Mouse (Mus musculus): ENCODE results near the gene Col24a1.
A peak's percentile ranks its signal among the peaks of the same experiment; 100 is the strongest.

Col24a1 gene

GRCm38 (mm10) chr3:145292337-145293134 lies at the start of gene Col24a1:
TSS of gene Col24a1 (plus strand) at chr3:145292472.
- DNase-seq (ENCODE audit: low spot score in 2 of 2) = peak; percentile 25 to 26

- no peak for DNase-seq (ENCODE audit: low spot score in 2 of 2)
Measured at GRCm38 (mm10) chr3:145248040-145248439, 44.2 kb upstream of the Col24a1 start.

GRCm38 (mm10) chr3:145253066-145253465 lies 39.2 kb upstream of the Col24a1 start:
- no peak for DNase-seq (ENCODE audit: low spot score in 2 of 2)

GRCm38 (mm10) chr3:145254764-145255396 lies 37.4 kb upstream of the Col24a1 start:
- peak in 1 of 2 experiments; percentile 38 for DNase-seq (ENCODE audit: low spot score in 2 of 2)

GRCm38 (mm10) chr3:145256647-145257046 lies 35.6 kb upstream of the Col24a1 start:
- DNase-seq (ENCODE audit: low spot score in 2 of 2) = no peak

GRCm38 (mm10) chr3:145259678-145260077 lies 32.6 kb upstream of the Col24a1 start:
- DNase-seq (ENCODE audit: low spot score in 2 of 2) = no peak

GRCm38 (mm10) chr3:145263131-145263530 lies 29.1 kb upstream of the Col24a1 start:
- DNase-seq (ENCODE audit: low spot score in 2 of 2) = no peak

GRCm38 (mm10) chr3:145268066-145268465 lies 24.2 kb upstream of the Col24a1 start:
- peak in 1 of 2 experiments; percentile 17 for DNase-seq (ENCODE audit: low spot score in 2 of 2)

GRCm38 (mm10) chr3:145274191-145274590 lies 18.1 kb upstream of the Col24a1 start:
- DNase-seq (ENCODE audit: low spot score in 2 of 2) = no peak

GRCm38 (mm10) chr3:145293207-145293606 lies 935 bp downstream of the Col24a1 start:
- no peak for DNase-seq (ENCODE audit: low spot score in 2 of 2)

- no peak for DNase-seq (ENCODE audit: low spot score in 2 of 2)
Measured at GRCm38 (mm10) chr3:145293623-145294307, 1.5 kb downstream of the Col24a1 start.

GRCm38 (mm10) chr3:145299980-145300591 lies 7.8 kb downstream of the Col24a1 start:
- DNase-seq (ENCODE audit: low spot score in 2 of 2) = no peak

- no peak for DNase-seq (ENCODE audit: low spot score in 2 of 2)
Measured at GRCm38 (mm10) chr3:145305311-145305710, 13.0 kb downstream of the Col24a1 start.

GRCm38 (mm10) chr3:145307209-145307608 lies 14.9 kb downstream of the Col24a1 start:
- DNase-seq (ENCODE audit: low spot score in 2 of 2) = peak in 1 of 2 experiments; percentile 9

GRCm38 (mm10) chr3:145320587-145321274 lies 28.5 kb downstream of the Col24a1 start:
- DNase-seq (ENCODE audit: low spot score in 2 of 2) = no peak

- no peak for DNase-seq (ENCODE audit: low spot score in 2 of 2)
Measured at GRCm38 (mm10) chr3:145325402-145325801, 33.1 kb downstream of the Col24a1 start.

- DNase-seq (ENCODE audit: low spot score in 2 of 2) = no peak
Measured at GRCm38 (mm10) chr3:145331642-145332041, 39.4 kb downstream of the Col24a1 start.

- no peak for DNase-seq (ENCODE audit: low spot score in 2 of 2)
Measured at GRCm38 (mm10) chr3:145334046-145334445, 41.8 kb downstream of the Col24a1 start.

- no peak for DNase-seq (ENCODE audit: low spot score in 2 of 2)
Measured at GRCm38 (mm10) chr3:145337161-145337560, 44.9 kb downstream of the Col24a1 start.

GRCm38 (mm10) chr3:145339851-145340499 lies 47.7 kb downstream of the Col24a1 start:
- DNase-seq (ENCODE audit: low spot score in 2 of 2) = no peak

- no peak for DNase-seq (ENCODE audit: low spot score in 2 of 2)
Measured at GRCm38 (mm10) chr3:145348690-145349089, 56.4 kb downstream of the Col24a1 start.

All from right cerebral cortex, adult 2 months (tissue).